Mouse (Mus musculus): Measurements from ENCODE around the gene Prkce. TPM values are rescaled to one million over a fixed set of nuclear protein-coding genes. Genes with fewer than 3 reads are reported as not detected.
A peak's percentile ranks its signal among the peaks of the same experiment; 100 is the strongest.

Prkce gene
- polyA plus RNA-seq, 2 experiments = 0.32 to 0.37 TPM

GRCm38 (mm10) chr17:86175516-86175915 lies 7.9 kb downstream of the Prkce start:
- Histone ChIP-seq H3K9ac (replicated peaks) (no peak overlapping the region), H3K36me3 (replicated peaks; ENCODE audit: control insufficient read depth, insufficient read depth, low read depth) (no peaks in the 10 kb centered on the region), H3K4me3 (ENCODE audit: insufficient read depth in 1 of 2, low read depth in 2 of 2, low read length in 2 of 2) (no peak overlapping the region), H3K9me3 (ENCODE audit: control insufficient read depth, low read length) (no peaks in the 10 kb centered on the region), H3K4me2 (ENCODE audit: low read depth) (no peak overlapping the region), H3K4me1 (replicated peaks; ENCODE audit: control insufficient read depth in 2 of 2, insufficient read depth in 2 of 2, low read length in 1 of 2) (no peaks in the 10 kb centered on the region; a peak in 1 of 4 replicates), H3K27ac (no peak overlapping the region), H3K27me3 (ENCODE audit: control insufficient read depth, insufficient read depth, low read length) (no peaks in the 10 kb centered on the region)
- no peak for ATAC-seq (ENCODE audit: insufficient read depth)
- TF ChIP-seq CTCF (IDR thresholded peaks at IDR 0.05; ENCODE audit: low read depth) = no peak
- DNase-seq (ENCODE audit: low read depth in 3 of 3, low spot score in 3 of 3) = no peak
- WGBS (ENCODE audit: insufficient replicate concordance) = 55% methylated on average over 9 of the region's 9 CpGs

DNA sequence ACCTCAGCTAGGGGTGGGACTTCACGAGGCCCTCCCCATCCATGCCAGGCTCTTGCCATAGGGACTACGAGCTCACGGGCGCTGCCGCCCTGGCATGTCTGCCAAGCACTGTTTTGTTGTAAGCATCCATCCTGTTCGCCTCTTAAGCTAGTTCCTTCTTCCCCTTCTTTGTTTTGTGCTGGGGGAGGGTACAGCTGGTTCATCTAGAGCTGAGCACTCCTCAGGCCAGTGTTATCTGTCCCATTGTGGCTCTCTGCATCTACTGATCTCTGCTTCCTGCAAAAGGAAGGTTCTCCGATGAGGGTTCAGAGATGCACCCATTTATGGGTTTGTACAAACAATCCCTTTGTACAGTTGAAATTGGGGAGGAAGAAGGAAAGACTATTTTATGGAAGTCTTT lies 9.1 kb downstream of the Prkce start:
- WGBS (ENCODE audit: insufficient replicate concordance) = 36% methylated on average over 7 of the region's 7 CpGs
- H3K27me3 ChIP-seq (ENCODE audit: control insufficient read depth, insufficient read depth, low read length) = no peaks in the 10 kb centered on the region
- no peaks in the 10 kb centered on the region for H3K36me3 ChIP-seq (replicated peaks; ENCODE audit: control insufficient read depth, insufficient read depth, low read depth)
- no peaks in the 10 kb centered on the region; a peak in 1 of 4 replicates for H3K4me1 ChIP-seq (replicated peaks; ENCODE audit: control insufficient read depth in 2 of 2, insufficient read depth in 2 of 2, low read length in 1 of 2)
- TF ChIP-seq EP300 (IDR thresholded peaks at IDR 0.05; ENCODE audit: low read depth) (no peak), CTCF (IDR thresholded peaks at IDR 0.05; ENCODE audit: low read depth) (no peak)
- DNase-seq (ENCODE audit: low read depth in 3 of 3, low spot score in 3 of 3) (no peak), ATAC-seq (ENCODE audit: insufficient read depth) (no peak)
- no peak overlapping the region for H3K4me3 ChIP-seq (ENCODE audit: insufficient read depth in 1 of 2, low read depth in 2 of 2, low read length in 2 of 2)
- H3K9me3 ChIP-seq (ENCODE audit: control insufficient read depth, low read length) = no peaks in the 10 kb centered on the region
- H3K27ac ChIP-seq = no peak overlapping the region
- no peak overlapping the region for H3K9ac ChIP-seq (replicated peaks)
- no peak overlapping the region for H3K4me2 ChIP-seq (ENCODE audit: low read depth)

GRCm38 (mm10) chr17:86183788-86184187 lies 16.2 kb downstream of the Prkce start:
- no peak for ATAC-seq (ENCODE audit: insufficient read depth)
- Histone ChIP-seq H3K27me3 (ENCODE audit: control insufficient read depth, insufficient read depth, low read length) (no peaks in the 10 kb centered on the region), H3K27ac (no peak overlapping the region), H3K4me2 (ENCODE audit: low read depth) (no peak overlapping the region), H3K4me3 (ENCODE audit: insufficient read depth in 1 of 2, low read depth in 2 of 2, low read length in 2 of 2) (no peak overlapping the region), H3K4me1 (replicated peaks; ENCODE audit: control insufficient read depth in 2 of 2, insufficient read depth in 2 of 2, low read length in 1 of 2) (peaks cover 9 to 30% of the 10 kb centered on the region in 2 experiments; a peak in 3 of 4 replicates), H3K9ac (replicated peaks) (no peak overlapping the region), H3K9me3 (ENCODE audit: control insufficient read depth, low read length) (no peaks in the 10 kb centered on the region), H3K36me3 (replicated peaks; ENCODE audit: control insufficient read depth, insufficient read depth, low read depth) (no peaks in the 10 kb centered on the region)
- no peak for TF ChIP-seq EP300 (IDR thresholded peaks at IDR 0.05; ENCODE audit: low read depth)
- no peak for TF ChIP-seq CTCF (IDR thresholded peaks at IDR 0.05; ENCODE audit: low read depth)
- DNase-seq (ENCODE audit: low read depth in 3 of 3, low spot score in 3 of 3) = no peak
- 19% methylated on average over 2 of the region's 2 CpGs for WGBS (ENCODE audit: insufficient replicate concordance)

DNA sequence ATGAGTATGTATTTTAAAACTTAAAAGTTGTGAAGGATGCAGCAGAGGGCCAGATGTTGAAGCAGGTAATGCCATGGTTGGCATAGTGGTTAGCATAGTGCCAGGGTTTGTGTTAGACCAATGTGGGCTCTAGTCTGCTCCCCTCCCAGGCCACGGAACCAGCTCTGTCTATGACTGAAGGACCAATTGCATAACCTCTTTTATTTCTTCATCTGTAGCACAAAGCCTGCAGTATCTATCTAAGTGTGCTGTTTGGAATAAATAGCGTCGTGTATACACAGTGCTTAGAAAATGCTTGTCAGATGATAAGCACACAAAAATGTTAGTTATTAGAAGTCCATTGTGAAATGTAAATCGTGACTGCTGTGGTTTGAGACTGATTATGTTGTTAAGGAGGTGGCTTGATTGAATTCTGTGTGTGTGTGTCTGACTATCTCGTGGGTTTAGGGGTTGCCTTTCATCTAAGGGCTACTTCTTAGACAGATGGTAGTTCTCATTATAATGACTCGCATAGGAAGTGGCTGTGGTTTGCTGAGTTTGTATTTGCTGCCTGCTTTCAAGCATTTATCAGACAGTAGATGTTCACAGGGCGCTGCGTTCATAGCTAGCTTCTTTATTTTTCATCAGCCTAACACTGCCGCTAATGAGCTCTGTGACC lies 17.1 kb downstream of the Prkce start:
- Histone ChIP-seq H3K9ac (replicated peaks) (no peak overlapping the region), H3K4me2 (ENCODE audit: low read depth) (no peak overlapping the region; the same call in 1 of the 2 replicates), H3K36me3 (replicated peaks; ENCODE audit: control insufficient read depth, insufficient read depth, low read depth) (no peaks in the 10 kb centered on the region), H3K27ac (no peak overlapping the region), H3K4me3 (ENCODE audit: insufficient read depth in 1 of 2, low read depth in 2 of 2, low read length in 2 of 2) (no peak overlapping the region), H3K27me3 (ENCODE audit: control insufficient read depth, insufficient read depth, low read length) (no peaks in the 10 kb centered on the region), H3K9me3 (ENCODE audit: control insufficient read depth, low read length) (no peaks in the 10 kb centered on the region), H3K4me1 (replicated peaks; ENCODE audit: control insufficient read depth in 2 of 2, insufficient read depth in 2 of 2, low read length in 1 of 2) (peaks cover 9 to 30% of the 10 kb centered on the region in 2 experiments; a peak in 3 of 4 replicates)
- WGBS (ENCODE audit: insufficient replicate concordance) = 9% methylated on average over 9 of the region's 9 CpGs
- TF ChIP-seq CTCF (IDR thresholded peaks at IDR 0.05; ENCODE audit: low read depth) = no peak
- no peak for ATAC-seq (ENCODE audit: insufficient read depth)
- no peak for DNase-seq (ENCODE audit: low read depth in 3 of 3, low spot score in 3 of 3)

- DNase-seq (ENCODE audit: low read depth in 3 of 3, low spot score in 3 of 3) = no peak
- peak; percentile 83 for ATAC-seq (ENCODE audit: insufficient read depth)
- Histone ChIP-seq H3K36me3 (replicated peaks; ENCODE audit: control insufficient read depth, insufficient read depth, low read depth) (no peaks in the 10 kb centered on the region), H3K27me3 (ENCODE audit: control insufficient read depth, insufficient read depth, low read length) (no peaks in the 10 kb centered on the region), H3K9me3 (ENCODE audit: control insufficient read depth, low read length) (no peaks in the 10 kb centered on the region), H3K4me3 (ENCODE audit: insufficient read depth in 1 of 2, low read depth in 2 of 2, low read length in 2 of 2) (no peak overlapping the region; a peak in 1 of 4 replicates), H3K4me2 (ENCODE audit: low read depth) (peak overlapping the region; percentile 43), H3K9ac (replicated peaks) (no peak overlapping the region), H3K4me1 (replicated peaks; ENCODE audit: control insufficient read depth in 2 of 2, insufficient read depth in 2 of 2, low read length in 1 of 2) (peaks cover 9 to 30% of the 10 kb centered on the region in 2 experiments; a peak in 3 of 4 replicates), H3K27ac (no peak overlapping the region)
- WGBS (ENCODE audit: insufficient replicate concordance) = 1% methylated on average over 7 of the region's 7 CpGs
- peak; percentile 51 for TF ChIP-seq EP300 (IDR thresholded peaks at IDR 0.05; ENCODE audit: low read depth)
- TF ChIP-seq CTCF (IDR thresholded peaks at IDR 0.05; ENCODE audit: low read depth) = no peak
Observed at GRCm38 (mm10) chr17:86185584-86185983, 18.0 kb downstream of the Prkce start.
